In genomic region chr9:64341671-64342070, GRCm38 (mm10) we compare ENCODE assay signal across 8 mouse cellular contexts. TPM values are rescaled to one million over a fixed set of nuclear protein-coding genes. Genes with fewer than 3 reads are reported as not detected.
DNase-seq lines count a peak whose midpoint lies in the region; ATAC-seq and TF ChIP-seq lines count a peak whose summit lies in the region.

No protein-coding gene starts in this region.

- H3K9ac ChIP-seq in liver, embryonic 14.5 days (replicated peaks), result no peak overlapping the region; the same call in none of the 2 replicates

- H3K4me1 ChIP-seq in erythroblast, embryonic 14.5 days (ENCODE audit: control insufficient read depth), result peaks cover 32% of the 10 kb centered on the region
- peaks cover 4 to 12% of the 10 kb centered on the region in 2 experiments for H3K4me1 ChIP-seq in liver, embryonic 14.5 days (replicated peaks; ENCODE audit: control insufficient read depth in 2 of 2, insufficient read depth in 2 of 2, low read length in 1 of 2)

- ATAC-seq in erythroblast, adult 5-6 weeks (replicated peaks; ENCODE audit: low FRiP score, poor library complexity, severe bottlenecking), result no peak
- ATAC-seq in liver, embryonic 14.5 days (ENCODE audit: insufficient read depth), result no peak
- no peak for ATAC-seq in activated CD4-positive, CD25-positive, alpha-beta regulatory T cell, adult 4 months

- no peak for TF ChIP-seq EP300 in liver, embryonic 14.5 days (IDR thresholded peaks at IDR 0.05; ENCODE audit: low read depth)

- no peak overlapping the region for H3K27ac ChIP-seq in liver, embryonic 14.5 days

- TF ChIP-seq CTCF in liver, embryonic 14.5 days (IDR thresholded peaks at IDR 0.05; ENCODE audit: low read depth), result no peak

- peaks cover 8% of the 10 kb centered on the region for H3K36me3 ChIP-seq in erythroblast, embryonic 14.5 days (ENCODE audit: control insufficient read depth)
- no peaks in the 10 kb centered on the region for H3K36me3 ChIP-seq in liver, embryonic 14.5 days (replicated peaks; ENCODE audit: control insufficient read depth, insufficient read depth, low read depth)

- no peaks in the 10 kb centered on the region for H3K27me3 ChIP-seq in erythroblast, embryonic 14.5 days (ENCODE audit: control insufficient read depth)
- no peaks in the 10 kb centered on the region for H3K27me3 ChIP-seq in liver, embryonic 14.5 days (ENCODE audit: control insufficient read depth, insufficient read depth, low read length)

- H3K4me3 ChIP-seq in erythroblast, embryonic 14.5 days (replicated peaks), result peak overlapping the region; percentile 20
- peak overlapping the region in 1 of 2 experiments; percentile 83; a peak in 1 of 4 replicates for H3K4me3 ChIP-seq in liver, embryonic 14.5 days (ENCODE audit: insufficient read depth in 1 of 2, low read depth in 2 of 2, low read length in 2 of 2)

- H3K9me3 ChIP-seq in erythroblast, embryonic 14.5 days (ENCODE audit: control insufficient read depth, low read length), result no peaks in the 10 kb centered on the region
- no peaks in the 10 kb centered on the region for H3K9me3 ChIP-seq in liver, embryonic 14.5 days (ENCODE audit: control insufficient read depth, low read length)

- WGBS in liver, embryonic 14.5 days (ENCODE audit: insufficient replicate concordance), result 78% methylated on average over 8 of the region's 8 CpGs

- DNase-seq in urinary bladder, postnatal 14 days (ENCODE audit: low spot score), result peak; percentile 11
- no peak for DNase-seq in urinary bladder, postnatal 4 days (ENCODE audit: low spot score in 2 of 2)
- DNase-seq in liver, embryonic 14.5 days (ENCODE audit: low read depth in 3 of 3, low spot score in 3 of 3), result no peak
- DNase-seq in Muller cell, postnatal 12 days (ENCODE audit: inconsistent ontology term), result no peak
- no peak for DNase-seq in spleen, postnatal 10 days (ENCODE audit: low spot score in 2 of 2)

- peak overlapping the region; percentile 88 for H3K4me2 ChIP-seq in liver, embryonic 14.5 days (ENCODE audit: low read depth)

RNA-seq across cellular contexts. Expression of gene Dis3l, which starts 0.6 kb away (rescaled TPM):
- polyA plus RNA-seq in erythroblast, embryonic 14.5 days (2012), result 0.39 and 0.47 TPM in 2 replicates
- total RNA-seq in erythroblast, adult 5-6 weeks (2015; ENCODE audit: low replicate concordance), result 2.9 and 4.8 TPM in 2 replicates
- 4.9 and 10.8 TPM in 2 replicates for total RNA-seq in erythroblast, adult 5-6 weeks (2017; ENCODE audit: low replicate concordance)
- polyA plus RNA-seq in liver, embryonic 14.5 days (2012; rRNA removed), result 3.4 and 4.9 TPM in 2 replicates
- 8.0 and 8.6 TPM in 2 replicates for polyA plus RNA-seq in liver, embryonic 14.5 days (2014; fragmentation: Nextera tagmentation; extraction: Ambion mirVana)
- 1 to 10 TPM; 9.5 to 9.8 TPM for polyA plus RNA-seq in activated CD4-positive, CD25-positive, alpha-beta regulatory T cell, adult 4 months (2017; shearing (Covaris generic))

RNA-seq across cellular contexts. Expression of gene Megf11, which starts 43.8 kb away (rescaled TPM):
- not detected in 2 replicates for polyA plus RNA-seq in erythroblast, embryonic 14.5 days (2012)
- total RNA-seq in erythroblast, adult 5-6 weeks (2015; ENCODE audit: low replicate concordance), result 0.21 TPM in 1 of 2 replicates, not detected in the other
- 0.28 TPM in 1 of 2 replicates, not detected in the other for total RNA-seq in erythroblast, adult 5-6 weeks (2017; ENCODE audit: low replicate concordance)
- 0.18 and 0.24 TPM in 2 replicates for polyA plus RNA-seq in liver, embryonic 14.5 days (2012; rRNA removed)
- polyA plus RNA-seq in liver, embryonic 14.5 days (2014; fragmentation: Nextera tagmentation; extraction: Ambion mirVana), result 0.11 and 0.28 TPM in 2 replicates
- polyA plus RNA-seq in activated CD4-positive, CD25-positive, alpha-beta regulatory T cell, adult 4 months (2017; shearing (Covaris generic)), result under 1 TPM; 0.14 to 0.28 TPM
